Mouse (Mus musculus) forebrain, embryonic 12.5 days (tissue): Measurements from ENCODE around the gene Xkr8. TPM values are rescaled to one million over a fixed set of nuclear protein-coding genes. Genes with fewer than 3 reads are reported as not detected.
"Not testable (repeated sequence)": the region's sequence is repeated elsewhere in the genome, so short reads cannot be mapped to it uniquely, and the experiment has no call there.

Experiments used
- ATAC-seq: fragments of 200-750 bp; cut with Nextera tagmentation; 2 replicates; pipeline ENCODE4 v1.8.0; 2017; ENCODE audit warnings: moderate TSS enrichment; ENCODE audit not compliant: low FRiP score
- H3K27ac ChIP-seq: fragments of 300-500 bp; sonication (generic); 2 replicates; pipeline ENCODE4 v1.5.1; 2016; ENCODE audit warnings: mild to moderate bottlenecking
- H3K27me3 ChIP-seq: fragments of 300-500 bp; sonication (generic); 2 replicates; pipeline ENCODE4 v1.6.1; 2016; ENCODE audit warnings: mild to moderate bottlenecking
- H3K36me3 ChIP-seq: fragments of 300-500 bp; sonication (generic); replicated peaks from 2 replicates; pipeline ENCODE4 v1.6.1; 2016; ENCODE audit warnings: mild to moderate bottlenecking
- H3K4me1 ChIP-seq: fragments of 300-500 bp; sonication (generic); 2 replicates; pipeline ENCODE4 v1.6.1; 2016
- H3K4me2 ChIP-seq: fragments of 300-500 bp; sonication (generic); 2 replicates; pipeline ENCODE4 v1.6.1; 2016; ENCODE audit warnings: mild to moderate bottlenecking, moderate library complexity
- H3K4me3 ChIP-seq: fragments of 300-500 bp; sonication (generic); replicated peaks from 2 replicates; pipeline ENCODE4 v1.5.1; 2016; ENCODE audit warnings: mild to moderate bottlenecking
- H3K9ac ChIP-seq: fragments of 300-500 bp; sonication (generic); 2 replicates; pipeline ENCODE4 v1.6.1; 2016; ENCODE audit warnings: mild to moderate bottlenecking
- H3K9me3 ChIP-seq: fragments of 300-500 bp; sonication (generic); 2 replicates; pipeline ENCODE4 v1.6.1; 2016
- WGBS: fragments of 180-500 bp; shearing (Covaris S2); methylation state at CpG from one replicate; pipeline ENCODE4 v1.1.7; 2016; 5-methylcytosine and 5-hydroxymethylcytosine counted together
- polyA plus RNA-seq: library from polyadenylated mRNA; unstranded; fragments of >200 nt; fragmentation: Nextera tagmentation; extraction: Ambion mirVana; gene quantifications from 2 replicates; pipeline ENCODE4 v1.2.1, GENCODE M21; 2016

Xkr8 gene
- polyA plus RNA-seq, 1 experiment from 2014 or later: 5.4 TPM

- Histone ChIP-seq H3K4me1 (peaks cover 4% of the 10 kb centered on the region), H3K9ac (no peak overlapping the region), H3K27ac (no peak overlapping the region), H3K4me3 (no peak overlapping the region), H3K9me3 (no peaks in the 10 kb centered on the region), H3K36me3 (no peaks in the 10 kb centered on the region), H3K27me3 (peaks cover 13% of the 10 kb centered on the region), H3K4me2 (no peak overlapping the region)
- ATAC-seq: no peak
- 74% methylated on average over 6 of the region's 6 CpGs for WGBS
Measured at GRCm38 (mm10) chr4:132752992-132753391, 20.6 kb upstream of the Xkr8 start.

DNA sequence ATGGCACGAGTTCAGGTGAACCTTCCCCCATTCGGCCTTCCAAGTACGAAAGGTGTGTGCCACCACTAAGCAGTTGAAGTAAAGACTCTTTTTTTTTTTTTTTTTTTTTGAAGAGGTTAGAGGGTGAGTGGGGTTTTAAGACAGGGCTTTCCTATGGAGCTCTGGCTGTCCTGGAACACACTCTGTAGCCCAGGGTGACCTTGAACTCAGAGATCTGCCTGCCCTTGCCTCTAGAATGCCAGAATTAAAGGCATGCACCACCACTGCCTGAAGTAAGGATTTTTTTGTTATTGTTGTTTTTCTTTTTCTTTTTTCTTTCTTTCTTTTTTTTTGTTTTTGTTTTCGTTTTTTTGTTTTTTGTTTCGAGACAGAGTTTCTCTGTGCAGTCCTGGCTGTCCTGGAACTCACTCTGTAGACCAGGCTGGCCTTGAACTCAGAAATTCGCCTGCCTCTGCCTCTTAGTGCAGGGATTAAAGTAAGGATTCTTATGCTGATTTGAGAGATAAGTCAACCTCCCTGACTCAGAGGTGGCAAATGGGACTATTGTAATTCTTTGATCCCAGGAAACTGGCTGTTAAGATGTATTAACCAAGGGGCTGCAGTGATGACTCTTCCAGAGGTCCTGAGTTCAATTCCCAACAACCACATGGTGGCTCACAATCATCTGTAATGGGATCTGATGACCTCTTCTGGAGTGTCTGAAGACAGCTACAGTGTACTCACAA is 17.1 kb upstream of the Xkr8 start:
- Histone ChIP-seq H3K9me3 (no peaks in the 10 kb centered on the region), H3K4me3 (no peak overlapping the region), H3K4me2 (no peak overlapping the region), H3K9ac (no peak overlapping the region), H3K4me1 (0 out of 2 replicates have a peak, but pooled peaks cover 2% of the 10 kb centered on the region), H3K27ac (no peak overlapping the region), H3K36me3 (no peaks in the 10 kb centered on the region), H3K27me3 (no peaks in the 10 kb centered on the region)
- 79% methylated on average over 6 of the region's 6 CpGs for WGBS
- ATAC-seq: no peak

DNA sequence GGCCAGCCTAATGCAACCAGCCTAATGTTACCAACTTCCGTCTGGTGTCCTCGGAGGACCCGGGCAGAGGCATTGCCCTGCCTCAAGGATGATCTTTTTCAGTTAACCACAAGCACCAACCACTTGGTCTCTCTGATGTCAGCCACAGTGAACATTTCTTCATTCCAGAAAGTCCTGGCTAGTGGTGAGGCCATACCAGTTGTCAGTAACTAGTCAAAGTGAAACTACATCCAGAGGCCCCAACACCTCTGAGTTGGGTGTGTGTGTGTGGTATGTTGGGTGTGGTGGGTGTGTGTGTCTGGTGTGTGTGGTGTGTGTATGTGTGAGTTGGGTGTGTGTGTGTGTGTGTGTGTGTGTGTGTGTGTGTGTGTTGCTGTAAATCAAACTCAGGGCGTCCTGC is 16.4 kb upstream of the Xkr8 start:
- Histone ChIP-seq H3K4me2 (no peak overlapping the region), H3K4me3 (no peak overlapping the region), H3K9ac (no peak overlapping the region), H3K9me3 (no peaks in the 10 kb centered on the region), H3K27me3 (no peaks in the 10 kb centered on the region), H3K27ac (no peak overlapping the region), H3K36me3 (no peaks in the 10 kb centered on the region), H3K4me1 (0 out of 2 replicates have a peak, but pooled peaks cover 8% of the 10 kb centered on the region)
- 92% methylated on average over 4 of the region's 4 CpGs for WGBS
- no peak for ATAC-seq

GRCm38 (mm10) chr4:132747664-132748259 is 15.4 kb upstream of the Xkr8 start:
- Histone ChIP-seq H3K4me3 (no peak overlapping the region), H3K9ac (no peak overlapping the region), H3K27me3 (no peaks in the 10 kb centered on the region), H3K4me2 (no peak overlapping the region), H3K36me3 (no peaks in the 10 kb centered on the region), H3K4me1 (0 out of 2 replicates have a peak, but pooled peaks cover 9% of the 10 kb centered on the region), H3K9me3 (no peaks in the 10 kb centered on the region), H3K27ac (no peak overlapping the region)
- WGBS: 76% methylated on average over 9 of the region's 9 CpGs
- ATAC-seq: no peak

DNA sequence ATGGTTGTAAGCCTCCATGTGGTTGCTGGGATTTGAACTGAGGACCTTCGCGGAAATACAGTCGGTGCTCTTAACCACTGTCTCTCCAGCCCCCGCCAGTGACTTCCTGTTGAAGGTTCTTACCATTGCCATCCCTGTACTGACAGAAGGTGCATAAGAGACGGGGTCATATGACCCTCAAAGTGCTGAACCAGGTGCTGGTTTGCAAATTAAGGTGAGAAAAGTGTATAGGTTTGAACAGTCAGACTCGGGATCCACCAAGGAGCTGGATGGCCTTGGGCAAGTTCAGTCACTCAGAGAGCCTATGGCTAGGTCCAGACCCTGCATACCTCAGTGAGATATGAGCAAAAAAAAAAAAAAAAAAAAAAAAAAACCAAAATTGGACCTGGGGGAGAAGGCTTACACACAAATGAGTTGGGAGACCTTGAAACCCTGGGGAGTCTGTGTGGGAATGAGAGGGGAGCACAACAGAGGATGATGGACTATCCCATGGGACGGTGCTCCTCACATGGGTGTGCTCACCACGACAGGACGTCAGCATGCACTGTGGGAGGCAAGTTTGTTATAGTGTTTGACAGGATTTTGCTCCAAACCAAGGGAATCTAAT is 14.7 kb upstream of the Xkr8 start:
- H3K27me3 ChIP-seq: no peaks in the 10 kb centered on the region
- H3K4me2 ChIP-seq: no peak overlapping the region
- no peak overlapping the region for H3K27ac ChIP-seq
- 90% methylated on average over 9 of the region's 9 CpGs for WGBS
- 0 out of 2 replicates have a peak, but pooled peaks cover 9% of the 10 kb centered on the region for H3K4me1 ChIP-seq
- ATAC-seq: no peak
- H3K9me3 ChIP-seq: no peaks in the 10 kb centered on the region
- no peak overlapping the region for H3K4me3 ChIP-seq
- no peaks in the 10 kb centered on the region for H3K36me3 ChIP-seq
- H3K9ac ChIP-seq: no peak overlapping the region

- Histone ChIP-seq H3K27ac (0 out of 2 replicates have a peak overlapping the region, but pooled peaks have one; percentile 19), H3K4me2 (no peak overlapping the region), H3K4me3 (no peak overlapping the region), H3K27me3 (no peaks in the 10 kb centered on the region), H3K4me1 (0 out of 2 replicates have a peak, but pooled peaks cover 9% of the 10 kb centered on the region), H3K9ac (no peak overlapping the region), H3K36me3 (no peaks in the 10 kb centered on the region), H3K9me3 (no peaks in the 10 kb centered on the region)
- ATAC-seq: no peak
- WGBS: 88% methylated on average over 11 of the region's 11 CpGs
Measured at GRCm38 (mm10) chr4:132743992-132744911, 11.9 kb upstream of the Xkr8 start.

DNA sequence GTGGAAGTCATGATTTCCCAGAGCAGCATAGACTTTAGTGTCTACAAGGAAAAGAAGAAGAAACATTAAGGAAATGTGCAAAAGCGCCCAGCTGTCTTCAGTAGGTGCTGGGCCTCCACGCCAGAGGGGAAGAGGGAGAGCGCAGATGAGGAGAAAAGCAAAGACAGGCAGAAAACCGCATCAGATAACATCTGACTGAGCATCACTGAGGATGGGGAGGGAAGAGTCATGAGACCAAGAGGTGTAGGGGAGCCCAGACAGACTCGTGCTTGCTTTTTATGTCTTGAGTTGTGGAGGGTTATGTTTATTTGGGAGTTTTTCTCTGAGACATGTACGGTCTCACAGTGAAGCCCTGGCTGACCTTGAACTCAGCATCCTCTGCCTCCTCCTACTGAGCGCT is 9.1 kb upstream of the Xkr8 start:
- WGBS: 91% methylated on average over 7 of the region's 7 CpGs
- no peak for ATAC-seq
- Histone ChIP-seq H3K4me3 (no peak overlapping the region), H3K4me2 (no peak overlapping the region), H3K27ac (no peak overlapping the region), H3K9me3 (no peaks in the 10 kb centered on the region), H3K9ac (no peak overlapping the region), H3K27me3 (no peaks in the 10 kb centered on the region), H3K4me1 (0 out of 2 replicates have a peak, but pooled peaks cover 9% of the 10 kb centered on the region), H3K36me3 (no peaks in the 10 kb centered on the region)

DNA sequence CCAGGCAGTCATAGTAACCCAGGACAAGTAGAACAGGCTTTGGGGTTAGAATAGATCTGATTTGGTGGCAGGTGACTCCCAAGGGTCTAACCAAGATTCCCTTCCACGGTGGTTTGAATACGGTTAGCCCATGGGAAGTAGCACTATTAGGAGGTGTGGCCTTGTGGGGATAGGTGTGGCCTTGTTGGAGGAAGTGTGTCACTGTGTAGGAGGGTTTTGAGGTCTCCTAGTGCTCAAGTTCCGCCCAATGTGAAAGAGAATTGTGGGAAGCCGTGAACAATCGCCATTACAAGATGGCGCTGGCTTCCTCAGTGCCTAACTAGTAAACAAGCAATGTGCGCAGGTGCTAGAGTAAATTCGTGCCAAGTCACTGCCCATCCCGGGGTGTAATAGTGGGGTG is 4.8 kb upstream of the Xkr8 start:
- not testable (repeated sequence) for H3K27ac ChIP-seq, H3K9me3 ChIP-seq, H3K9ac ChIP-seq, H3K27me3 ChIP-seq, H3K4me1 ChIP-seq, H3K36me3 ChIP-seq, H3K4me3 ChIP-seq, ATAC-seq, H3K4me2 ChIP-seq
- 94% methylated on average over 9 of the region's 9 CpGs for WGBS

- no peak overlapping the region for H3K4me2 ChIP-seq
- no peak overlapping the region for H3K27ac ChIP-seq
- 74% methylated on average over 3 of the region's 3 CpGs for WGBS
- no peak overlapping the region for H3K4me3 ChIP-seq
- H3K27me3 ChIP-seq: no peaks in the 10 kb centered on the region
- H3K9me3 ChIP-seq: no peaks in the 10 kb centered on the region
- no peaks in the 10 kb centered on the region for H3K36me3 ChIP-seq
- ATAC-seq: no peak
- H3K4me1 ChIP-seq: peaks cover 8% of the 10 kb centered on the region
- no peak overlapping the region for H3K9ac ChIP-seq
Measured at GRCm38 (mm10) chr4:132735894-132736293, 3.5 kb upstream of the Xkr8 start.

DNA sequence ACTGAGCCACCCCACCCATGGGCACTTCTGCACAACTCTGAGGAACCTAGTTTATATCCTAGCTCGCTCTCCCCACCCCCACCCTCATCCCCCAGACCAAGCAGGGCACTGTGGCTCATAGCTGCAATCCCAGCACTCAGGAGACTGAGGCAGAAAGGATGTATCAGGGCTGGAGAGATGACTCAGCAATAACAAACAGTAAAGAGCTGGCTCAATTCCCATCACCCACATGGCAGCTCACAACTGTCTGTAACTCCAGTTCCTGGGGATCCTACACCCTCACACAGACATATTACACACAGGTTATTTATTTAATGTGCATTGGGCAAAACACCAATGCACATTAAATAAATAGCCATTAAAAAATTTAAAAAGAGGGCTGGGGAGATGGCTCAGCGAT is 3.0 kb upstream of the Xkr8 start:
- WGBS: 78% methylated on average over 2 of the region's 2 CpGs
- ATAC-seq: no peak
- H3K36me3 ChIP-seq: no peaks in the 10 kb centered on the region
- no peak overlapping the region for H3K9ac ChIP-seq
- no peak overlapping the region for H3K4me2 ChIP-seq
- H3K4me1 ChIP-seq: peaks cover 8% of the 10 kb centered on the region
- H3K27ac ChIP-seq: no peak overlapping the region
- no peaks in the 10 kb centered on the region for H3K27me3 ChIP-seq
- no peak overlapping the region for H3K4me3 ChIP-seq
- no peaks in the 10 kb centered on the region for H3K9me3 ChIP-seq

GRCm38 (mm10) chr4:132734766-132735165 is 2.4 kb upstream of the Xkr8 start:
- H3K4me3 ChIP-seq: no peak overlapping the region
- H3K9me3 ChIP-seq: no peaks in the 10 kb centered on the region
- 92% methylated on average over 2 of the region's 2 CpGs for WGBS
- no peak overlapping the region for H3K4me2 ChIP-seq
- no peak overlapping the region for H3K27ac ChIP-seq
- ATAC-seq: no peak
- H3K36me3 ChIP-seq: no peaks in the 10 kb centered on the region
- no peak overlapping the region for H3K9ac ChIP-seq
- H3K27me3 ChIP-seq: no peaks in the 10 kb centered on the region
- H3K4me1 ChIP-seq: peaks cover 8% of the 10 kb centered on the region
